Mouse (Mus musculus): ENCODE measurements around the gene Elp6.

- TF ChIP-seq EP300 (IDR thresholded peaks at IDR 0.05; ENCODE audit: insufficient read depth, low read depth, low read length) (no peak), POLR2A (IDR thresholded peaks at IDR 0.05; ENCODE audit: insufficient read depth, low read length) (no peak)
Measured at GRCm38 (mm10) chr9:110324181-110324580, 19.2 kb downstream of the Elp6 start.
